Mouse (Mus musculus) hindbrain, embryonic 13.5 days (tissue): ENCODE results near the gene Zc3h10. TPM values are rescaled to one million over a fixed set of nuclear protein-coding genes. Genes with fewer than 3 reads are reported as not detected.
A peak's percentile ranks its signal among the peaks of the same experiment; 100 is the strongest.

Experiments used
- ATAC-seq: fragments of 200-750 bp; cut with Nextera tagmentation; 2 replicates; pipeline ENCODE4 v1.8.0; 2017; ENCODE audit warnings: moderate TSS enrichment; ENCODE audit not compliant: low FRiP score
- H3K27ac ChIP-seq: fragments of 300-500 bp; sonication (generic); 2 replicates; pipeline ENCODE4 v1.5.1; 2015; ENCODE audit warnings: inconsistent platforms, mild to moderate bottlenecking, moderate library complexity
- H3K27me3 ChIP-seq: fragments of 300-500 bp; sonication (generic); 2 replicates; pipeline ENCODE4 v1.6.1; 2015; ENCODE audit warnings: mild to moderate bottlenecking, inconsistent platforms
- H3K36me3 ChIP-seq: fragments of 300-500 bp; sonication (generic); 2 replicates; pipeline ENCODE4 v1.6.1; 2015; ENCODE audit warnings: mild to moderate bottlenecking, inconsistent platforms
- H3K4me1 ChIP-seq: fragments of 300-500 bp; sonication (generic); replicated peaks from 2 replicates; pipeline ENCODE4 v1.6.1; 2015; ENCODE audit warnings: inconsistent platforms
- H3K4me2 ChIP-seq: fragments of 300-500 bp; sonication (generic); 2 replicates; pipeline ENCODE4 v1.6.1; 2015; ENCODE audit warnings: inconsistent platforms, mild to moderate bottlenecking, moderate library complexity
- H3K4me3 ChIP-seq: fragments of 300-500 bp; sonication (generic); 2 replicates; pipeline ENCODE4 v1.5.1; 2015; ENCODE audit warnings: mild to moderate bottlenecking, inconsistent platforms
- H3K9ac ChIP-seq: fragments of 300-500 bp; sonication (generic); 2 replicates; pipeline ENCODE4 v1.6.1; 2015; ENCODE audit warnings: mild to moderate bottlenecking, inconsistent platforms
- H3K9me3 ChIP-seq: fragments of 300-500 bp; sonication (generic); 2 replicates; pipeline ENCODE4 v1.6.1; 2016; ENCODE audit warnings: inconsistent platforms
- WGBS: fragments of 180-500 bp; shearing (Covaris S2); methylation state at CpG from one replicate; pipeline ENCODE4 v1.1.7; 2015; 5-methylcytosine and 5-hydroxymethylcytosine counted together
- polyA plus RNA-seq: library from polyadenylated mRNA; unstranded; fragments of >200 nt; fragmentation: Nextera tagmentation; extraction: Ambion mirVana; gene quantifications from 2 replicates; pipeline ENCODE4 v1.2.1, GENCODE M21; 2015

Zc3h10 gene
- polyA plus RNA-seq, 1 experiment from 2014 or later = 20.9 TPM

GRCm38 (mm10) chr10:128535206-128535605 lies 12.4 kb downstream of the Zc3h10 start:
- Histone ChIP-seq H3K9ac (no peak overlapping the region), H3K27me3 (no peaks in the 10 kb centered on the region), H3K4me2 (no peak overlapping the region), H3K4me1 (0 out of 2 replicates have a peak, but pooled peaks cover 3% of the 10 kb centered on the region), H3K36me3 (no peaks in the 10 kb centered on the region), H3K27ac (no peak overlapping the region), H3K9me3 (no peaks in the 10 kb centered on the region), H3K4me3 (no peak overlapping the region)
- 86% methylated on average over 2 of the region's 2 CpGs for WGBS
- ATAC-seq = no peak

- peaks cover 2% of the 10 kb centered on the region; the same call in 1 of the 2 replicates for H3K36me3 ChIP-seq
- H3K4me3 ChIP-seq = peak overlapping the region; percentile 70
- peaks cover 31% of the 10 kb centered on the region for H3K27me3 ChIP-seq
- H3K9ac ChIP-seq = peak overlapping the region; percentile 81; the same call in 1 of the 2 replicates
- no peak overlapping the region for H3K27ac ChIP-seq
- H3K4me1 ChIP-seq = peaks cover 29% of the 10 kb centered on the region
- no peaks in the 10 kb centered on the region for H3K9me3 ChIP-seq
- ATAC-seq = no peak
- 32% methylated on average over 28 of the region's 28 CpGs for WGBS
- H3K4me2 ChIP-seq = peak overlapping the region; percentile 99
Observed at GRCm38 (mm10) chr10:128526366-128527356, 20.9 kb downstream of the Zc3h10 start.

DNA sequence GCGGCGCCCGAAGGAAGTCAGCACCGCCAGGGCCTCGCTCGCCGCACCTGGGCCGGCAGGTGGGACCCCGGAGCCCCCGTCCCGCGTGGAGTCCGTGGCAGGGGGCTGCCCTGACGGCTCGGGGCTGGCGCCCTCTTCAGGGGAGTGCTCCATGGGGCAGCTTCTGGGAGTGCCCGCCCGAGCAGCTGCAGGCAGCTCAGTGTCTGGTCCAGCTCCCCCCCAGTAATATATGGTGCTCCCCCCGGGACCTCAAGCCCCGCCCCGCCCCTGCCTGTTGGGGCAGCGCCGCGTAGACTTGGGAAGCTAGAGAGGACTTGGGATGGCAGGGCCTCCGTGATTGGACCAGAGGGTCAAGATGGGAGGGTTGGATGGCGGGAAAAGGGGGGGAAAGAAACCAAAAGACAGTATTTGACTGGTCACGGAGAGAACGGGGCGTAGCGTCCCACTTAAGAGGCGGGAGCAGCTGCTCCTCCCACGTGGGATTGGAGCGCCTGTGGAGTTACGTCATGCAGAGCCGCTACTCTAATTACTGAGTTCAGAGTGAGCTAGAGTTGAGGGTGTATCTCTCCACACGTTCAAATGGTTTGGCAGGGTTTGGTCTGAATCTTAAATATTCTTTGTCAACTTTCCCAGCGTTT lies 21.8 kb downstream of the Zc3h10 start, which contains the start of gene Esyt1:
Esyt1 (minus strand) TSS at position 201 of the 638 bp plus-strand sequence.
- Histone ChIP-seq H3K4me1 (peaks cover 29% of the 10 kb centered on the region), H3K9ac (peak within 1 kb of the TSS; percentile 81), H3K4me3 (peak within 1 kb of the TSS; percentile 70), H3K27ac (peak within 1 kb of the TSS; percentile 69), H3K36me3 (peaks cover 6% of the 10 kb centered on the region; the same call in 1 of the 2 replicates), H3K4me2 (peak within 1 kb of the TSS; percentile 99), H3K9me3 (no peaks in the 10 kb centered on the region), H3K27me3 (peaks cover 31% of the 10 kb centered on the region)
- 0% methylated on average over 37 of the region's 37 CpGs for WGBS
- ATAC-seq = peak; percentile 93

DNA sequence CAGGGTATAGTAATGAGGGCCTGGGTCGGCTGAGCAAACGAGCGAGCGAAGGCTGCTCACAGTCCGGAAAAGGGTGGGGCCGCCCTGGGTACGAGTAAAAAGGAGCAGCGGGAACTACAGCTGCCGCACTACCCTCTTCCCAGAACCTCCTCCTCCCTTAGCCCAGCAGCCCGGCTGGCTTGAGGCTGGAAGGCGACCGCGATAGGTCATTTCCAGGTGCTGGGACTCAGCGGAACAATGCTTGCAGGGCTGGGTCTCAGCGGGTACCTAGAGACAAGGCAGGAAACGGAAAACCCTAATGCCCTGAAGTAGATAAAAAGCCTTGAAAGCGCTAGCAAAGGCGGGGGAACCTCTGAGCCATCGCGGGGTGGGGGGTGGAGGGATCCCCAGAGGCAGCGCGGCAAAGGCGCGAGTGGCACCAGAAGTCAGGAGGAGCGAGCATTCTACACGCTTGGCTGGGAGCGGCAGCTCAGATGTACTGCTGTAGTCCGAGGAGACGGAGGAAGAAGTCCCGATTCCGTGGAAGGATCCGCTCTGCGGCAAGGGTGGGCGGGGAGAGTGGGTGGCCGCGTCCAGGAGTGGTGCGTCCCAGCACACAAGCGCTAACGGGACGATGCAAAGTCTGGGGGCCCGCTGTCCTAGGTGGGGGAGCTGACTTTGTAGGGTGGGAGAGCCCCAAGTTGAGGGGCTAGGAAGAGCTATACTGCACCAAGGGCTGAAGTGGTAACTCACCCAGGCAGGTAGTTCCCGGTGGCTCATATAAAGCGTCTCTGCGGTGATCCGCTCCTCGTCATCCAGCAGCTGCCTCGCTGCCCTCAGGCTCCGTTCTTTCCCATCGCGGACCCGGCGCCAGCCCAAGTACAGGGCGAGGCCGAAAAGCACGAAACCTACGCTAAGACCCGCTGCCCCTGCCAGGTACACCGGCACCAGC lies 22.6 kb downstream of the Zc3h10 start:
- H3K4me3 ChIP-seq = peak overlapping the region; percentile 70
- peaks cover 31% of the 10 kb centered on the region for H3K27me3 ChIP-seq
- H3K27ac ChIP-seq = peak overlapping the region; percentile 69
- no peaks in the 10 kb centered on the region for H3K9me3 ChIP-seq
- H3K4me2 ChIP-seq = peak overlapping the region; percentile 99
- WGBS = under 1% methylated on average over 58 of the region's 58 CpGs
- peaks cover 29% of the 10 kb centered on the region for H3K4me1 ChIP-seq
- peaks cover 13% of the 10 kb centered on the region; the same call in 1 of the 2 replicates for H3K36me3 ChIP-seq
- H3K9ac ChIP-seq = peak overlapping the region; percentile 81
- ATAC-seq = peak; percentile 62

- H3K4me1 ChIP-seq = peaks cover 29% of the 10 kb centered on the region
- peak overlapping the region; percentile 81 for H3K9ac ChIP-seq
- H3K9me3 ChIP-seq = no peaks in the 10 kb centered on the region
- peaks cover 13% of the 10 kb centered on the region; the same call in 1 of the 2 replicates for H3K36me3 ChIP-seq
- H3K4me3 ChIP-seq = peak overlapping the region; percentile 70
- H3K27me3 ChIP-seq = peaks cover 24% of the 10 kb centered on the region
- 7% methylated on average over 11 of the region's 11 CpGs for WGBS
- no peak for ATAC-seq
- H3K4me2 ChIP-seq = peak overlapping the region; percentile 99
- H3K27ac ChIP-seq = peak overlapping the region; percentile 69; the same call in 1 of the 2 replicates
Observed at GRCm38 (mm10) chr10:128524111-128524731, 23.4 kb downstream of the Zc3h10 start.

DNA sequence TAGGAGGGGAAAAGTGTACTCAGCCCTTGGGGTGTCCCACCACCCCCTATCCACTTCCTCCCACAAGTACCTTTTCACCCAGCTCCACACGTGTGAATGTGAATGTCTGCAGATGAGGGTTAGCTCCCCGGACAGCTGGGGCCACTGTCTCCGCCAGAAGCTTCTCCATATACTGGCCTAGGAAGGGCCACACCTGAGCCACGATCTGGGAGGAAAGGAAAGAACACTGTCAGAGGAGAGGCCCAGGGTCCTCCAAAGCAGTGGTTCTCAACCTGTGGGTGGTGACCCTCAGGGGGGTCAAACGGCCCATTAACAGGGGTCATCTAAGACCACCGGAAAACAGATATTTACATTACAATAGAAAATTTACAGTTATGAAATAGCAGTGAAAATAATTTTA lies 25.2 kb downstream of the Zc3h10 start:
- no peak overlapping the region for H3K4me3 ChIP-seq
- H3K9ac ChIP-seq = no peak overlapping the region
- H3K27me3 ChIP-seq = peaks cover 36% of the 10 kb centered on the region
- H3K27ac ChIP-seq = no peak overlapping the region
- no peaks in the 10 kb centered on the region for H3K9me3 ChIP-seq
- no peak overlapping the region for H3K4me2 ChIP-seq
- no peak for ATAC-seq
- WGBS = 81% methylated on average over 6 of the region's 6 CpGs
- H3K36me3 ChIP-seq = peaks cover 20% of the 10 kb centered on the region; the same call in 1 of the 2 replicates
- peaks cover 29% of the 10 kb centered on the region for H3K4me1 ChIP-seq

DNA sequence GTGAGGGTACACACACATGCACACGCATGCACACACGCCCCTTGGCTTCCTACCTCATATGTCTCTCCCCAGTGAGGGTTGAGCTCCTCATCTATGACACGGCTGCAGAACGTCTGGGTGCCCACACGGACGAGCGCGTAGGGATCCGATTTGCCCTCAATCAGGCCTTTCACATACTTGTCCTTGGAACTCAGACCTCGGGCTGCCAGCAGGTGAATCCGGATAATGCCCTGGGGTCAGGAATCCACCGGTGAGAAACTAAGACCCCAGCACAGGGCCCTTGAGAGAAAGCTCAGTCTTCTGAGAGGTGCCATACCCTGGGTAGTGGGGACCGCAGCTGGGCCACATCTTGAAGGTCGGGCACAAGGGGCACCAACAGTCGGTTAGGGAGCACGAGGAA lies 27.0 kb downstream of the Zc3h10 start:
- no peak overlapping the region for H3K4me3 ChIP-seq
- H3K4me2 ChIP-seq = no peak overlapping the region
- H3K27me3 ChIP-seq = peaks cover 48% of the 10 kb centered on the region
- 90% methylated on average over 16 of the region's 16 CpGs for WGBS
- no peak overlapping the region for H3K27ac ChIP-seq
- H3K4me1 ChIP-seq = peaks cover 18% of the 10 kb centered on the region
- H3K36me3 ChIP-seq = peaks cover 32% of the 10 kb centered on the region
- H3K9ac ChIP-seq = no peak overlapping the region
- no peak for ATAC-seq
- H3K9me3 ChIP-seq = no peaks in the 10 kb centered on the region

- Histone ChIP-seq H3K36me3 (peaks cover 43% of the 10 kb centered on the region), H3K4me1 (peaks cover under 1% of the 10 kb centered on the region), H3K27me3 (peaks cover 52% of the 10 kb centered on the region), H3K9ac (no peak overlapping the region), H3K4me2 (no peak overlapping the region), H3K4me3 (no peak overlapping the region), H3K9me3 (no peaks in the 10 kb centered on the region), H3K27ac (no peak overlapping the region)
- 74% methylated on average over 7 of the region's 7 CpGs for WGBS
- ATAC-seq = no peak
Observed at GRCm38 (mm10) chr10:128518833-128519232, 28.7 kb downstream of the Zc3h10 start.

GRCm38 (mm10) chr10:128516677-128517076 lies 30.9 kb downstream of the Zc3h10 start:
- no peak overlapping the region for H3K27ac ChIP-seq
- H3K27me3 ChIP-seq = peaks cover 40% of the 10 kb centered on the region
- no peaks in the 10 kb centered on the region for H3K4me1 ChIP-seq
- no peak overlapping the region for H3K9ac ChIP-seq
- H3K4me2 ChIP-seq = no peak overlapping the region
- ATAC-seq = no peak
- 15% methylated on average over 6 of the region's 6 CpGs for WGBS
- H3K36me3 ChIP-seq = peaks cover 54% of the 10 kb centered on the region
- no peaks in the 10 kb centered on the region for H3K9me3 ChIP-seq
- no peak overlapping the region for H3K4me3 ChIP-seq

GRCm38 (mm10) chr10:128516029-128516428 lies 31.5 kb downstream of the Zc3h10 start:
- WGBS = 22% methylated on average over 20 of the region's 20 CpGs
- no peak for ATAC-seq
- H3K4me3 ChIP-seq = no peak overlapping the region
- peaks cover 57% of the 10 kb centered on the region for H3K36me3 ChIP-seq
- no peak overlapping the region for H3K27ac ChIP-seq
- H3K9me3 ChIP-seq = no peaks in the 10 kb centered on the region
- H3K27me3 ChIP-seq = peaks cover 40% of the 10 kb centered on the region
- no peak overlapping the region for H3K4me2 ChIP-seq
- no peak overlapping the region for H3K9ac ChIP-seq
- H3K4me1 ChIP-seq = no peaks in the 10 kb centered on the region

DNA sequence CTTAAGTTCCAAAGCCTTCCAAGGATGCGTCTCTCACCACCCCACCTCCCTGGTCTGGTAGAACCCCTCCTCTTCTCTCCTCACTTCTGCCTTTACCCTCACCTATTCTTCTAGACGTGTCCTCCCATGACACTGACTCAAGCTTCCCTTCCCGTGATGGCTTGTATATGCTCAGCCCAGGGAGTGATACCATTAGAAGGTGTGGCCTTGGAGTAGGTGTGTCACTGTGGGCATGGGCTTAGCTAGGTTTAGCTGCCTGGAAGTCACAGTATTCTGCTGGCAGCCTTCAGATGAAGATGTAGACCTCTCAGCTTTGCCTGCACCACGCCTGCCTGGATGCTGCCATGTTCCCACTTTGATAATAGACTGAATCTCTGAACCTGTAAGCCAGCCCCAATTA lies 32.5 kb downstream of the Zc3h10 start:
- Histone ChIP-seq H3K27me3 (peaks cover 40% of the 10 kb centered on the region), H3K27ac (no peak overlapping the region), H3K9me3 (no peaks in the 10 kb centered on the region), H3K9ac (no peak overlapping the region), H3K4me3 (no peak overlapping the region), H3K4me2 (no peak overlapping the region), H3K4me1 (no peaks in the 10 kb centered on the region), H3K36me3 (peaks cover 55% of the 10 kb centered on the region)
- ATAC-seq = no peak
- WGBS = 86% methylated on average over 4 of the region's 4 CpGs
